Comparison of ENCODE assay signal across 12 mouse cellular contexts in the genomic region with DNA sequence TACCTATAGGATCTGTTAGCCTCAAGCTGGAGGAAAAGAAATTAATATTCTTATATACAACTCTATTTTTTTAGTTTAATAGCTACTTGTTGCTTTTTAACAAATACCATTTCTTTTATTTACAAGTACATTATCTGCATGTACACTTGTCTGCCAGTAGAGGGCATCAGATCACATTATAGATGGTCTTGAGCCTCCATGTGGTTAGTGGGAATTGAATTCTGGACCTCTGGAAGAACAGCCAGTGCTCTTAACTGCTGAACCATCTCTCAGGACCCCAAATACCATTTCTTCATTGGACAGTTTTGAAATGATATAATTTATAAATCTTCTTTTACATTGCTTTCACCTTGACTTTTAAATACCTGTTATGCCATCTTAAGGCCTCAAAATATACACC. TPM values are rescaled to one million over a fixed set of nuclear protein-coding genes. Genes with fewer than 3 reads are reported as not detected.
DNase-seq lines count a peak whose midpoint lies in the region; ATAC-seq and TF ChIP-seq lines count a peak whose summit lies in the region.
"Had no signal": no experiment of that assay in that cellular context is flagged by ENCODE, and none has a peak within 500 bp of the region (broad histone marks: within the 10 kb centered on the region; RNA-seq: fewer than 3 reads in every experiment).

No protein-coding gene starts in this region.

- peak; percentile 54 for DNase-seq in hindbrain, postnatal 0 days (ENCODE audit: low spot score)
- peak; percentile 62 for DNase-seq in 3T3-L1 (ENCODE audit: low read depth, low spot score)
- DNase-seq in embryo, embryonic 11.5 days (ENCODE audit: low read depth, low spot score) = peak; percentile 16
- no peak for DNase-seq in ovary, postnatal 14 days (ENCODE audit: low spot score)
- no peak for DNase-seq in layer of hippocampus, postnatal 36 days
- no peak for DNase-seq in heart, adult 11 months
- DNase-seq: adrenal gland, adult 8-10 months; thymus, postnatal 14 days had no signal

- no peaks in the 10 kb centered on the region for H3K4me1 ChIP-seq in hindbrain, postnatal 0 days (ENCODE audit: insufficient read depth, low read length)
- no peaks in the 10 kb centered on the region for H3K4me1 ChIP-seq in hindbrain, embryonic 13.5 days (replicated peaks)
- no peaks in the 10 kb centered on the region for H3K4me1 ChIP-seq in ES-Bruce4 (ENCODE audit: control insufficient read depth, insufficient read depth, low read length)
- H3K4me1 ChIP-seq: embryonic facial prominence, embryonic 13.5 days; heart, embryonic 13.5 days had no signal

- no peak overlapping the region for H3K4me3 ChIP-seq in hindbrain, postnatal 0 days (ENCODE audit: low read length)
- no peak overlapping the region for H3K4me3 ChIP-seq in hindbrain, embryonic 13.5 days
- H3K4me3 ChIP-seq in ES-Bruce4 (ENCODE audit: low read depth, low read length) = no peak overlapping the region
- H3K4me3 ChIP-seq: embryonic facial prominence, embryonic 13.5 days; heart, embryonic 13.5 days had no signal

- H3K4me2 ChIP-seq in hindbrain, postnatal 0 days (ENCODE audit: low read depth, low read length) = no peak overlapping the region
- H3K4me2 ChIP-seq in hindbrain, embryonic 13.5 days = no peak overlapping the region
- H3K4me2 ChIP-seq: embryonic facial prominence, embryonic 13.5 days; heart, embryonic 13.5 days had no signal

- no peak overlapping the region for H3K9ac ChIP-seq in hindbrain, postnatal 0 days (replicated peaks; ENCODE audit: low read length)
- H3K9ac ChIP-seq in hindbrain, embryonic 13.5 days = no peak overlapping the region
- no peak overlapping the region for H3K9ac ChIP-seq in ES-Bruce4 (ENCODE audit: low read depth, poor library complexity, severe bottlenecking)
- H3K9ac ChIP-seq: embryonic facial prominence, embryonic 13.5 days; heart, embryonic 13.5 days had no signal

- TF ChIP-seq EP300 in ES-Bruce4 (IDR thresholded peaks at IDR 0.05; ENCODE audit: insufficient read depth, low read depth, low read length) = no peak

- H3K27ac ChIP-seq in hindbrain, postnatal 0 days = no peak overlapping the region
- H3K27ac ChIP-seq in hindbrain, embryonic 13.5 days = no peak overlapping the region
- no peak overlapping the region for H3K27ac ChIP-seq in ES-Bruce4 (ENCODE audit: insufficient read depth, low read length)
- H3K27ac ChIP-seq: embryonic facial prominence, embryonic 13.5 days; heart, embryonic 13.5 days had no signal

- H3K27me3 ChIP-seq in hindbrain, postnatal 0 days (ENCODE audit: insufficient read depth, low read length) = no peaks in the 10 kb centered on the region
- H3K27me3 ChIP-seq in hindbrain, embryonic 13.5 days = no peaks in the 10 kb centered on the region
- no peaks in the 10 kb centered on the region for H3K27me3 ChIP-seq in ES-Bruce4 (ENCODE audit: control insufficient read depth, insufficient read depth, low read length, poor library complexity, severe bottlenecking)
- H3K27me3 ChIP-seq: embryonic facial prominence, embryonic 13.5 days; heart, embryonic 13.5 days had no signal

- TF ChIP-seq CTCF in hindbrain, postnatal 0 days (IDR thresholded peaks at IDR 0.05; ENCODE audit: low read depth) = peak; percentile 73
- peak; percentile 8 for TF ChIP-seq CTCF in ES-Bruce4 (IDR thresholded peaks at IDR 0.05; ENCODE audit: low read depth, low read length)

- no peaks in the 10 kb centered on the region for H3K36me3 ChIP-seq in hindbrain, postnatal 0 days (ENCODE audit: insufficient read depth, low read length)
- H3K36me3 ChIP-seq in hindbrain, embryonic 13.5 days = no peaks in the 10 kb centered on the region
- no peaks in the 10 kb centered on the region for H3K36me3 ChIP-seq in ES-Bruce4 (ENCODE audit: control insufficient read depth, insufficient read depth, low read length, poor library complexity, severe bottlenecking)
- H3K36me3 ChIP-seq: embryonic facial prominence, embryonic 13.5 days; heart, embryonic 13.5 days had no signal

- ATAC-seq in hindbrain, postnatal 0 days = no peak
- no peak for ATAC-seq in hindbrain, embryonic 13.5 days (ENCODE audit: low FRiP score)

- no peaks in the 10 kb centered on the region for H3K9me3 ChIP-seq in hindbrain, postnatal 0 days (ENCODE audit: low read length)
- H3K9me3 ChIP-seq in hindbrain, embryonic 13.5 days = no peaks in the 10 kb centered on the region
- no peaks in the 10 kb centered on the region for H3K9me3 ChIP-seq in ES-Bruce4 (replicated peaks; ENCODE audit: control insufficient read depth, insufficient read depth, low read length, poor library complexity, severe bottlenecking)
- H3K9me3 ChIP-seq: embryonic facial prominence, embryonic 13.5 days; heart, embryonic 13.5 days had no signal

- no peak for TF ChIP-seq POLR2A in ES-Bruce4 (IDR thresholded peaks at IDR 0.05; ENCODE audit: insufficient read depth, low read length)

RNA-seq across cellular contexts. Expression of a gene that starts 9.2 kb away (rescaled TPM):
- 0.84 TPM in 1 of 2 replicates, not detected in the other for total RNA-seq in hindbrain, postnatal 0 days (2014; rRNA removed)
- 1.3 and 1.6 TPM in 2 replicates for polyA plus RNA-seq in hindbrain, postnatal 0 days (2015; fragmentation: Nextera tagmentation; extraction: Ambion mirVana)
- polyA plus RNA-seq in hindbrain, embryonic 13.5 days (2015; fragmentation: Nextera tagmentation; extraction: Ambion mirVana) = 2.9 and 3.6 TPM in 2 replicates
- polyA plus RNA-seq in ES-Bruce4 (2011; ENCODE audit: insufficient read depth, insufficient read length, low read depth, missing spikeins) = 2.8 and 4.2 TPM in 2 replicates
- 1 to 10 TPM; 6.2 to 8.9 TPM for total RNA-seq in layer of hippocampus, postnatal 36 days (2021)

Comparison
In these comparisons a context has a peak if more than half of its experiments do, and no peak if none do; other contexts are left out.
1. DNase-seq: peak in hindbrain, postnatal 0 days (single experiment), 3T3-L1 (single experiment) and embryo, embryonic 11.5 days (single experiment); none in ovary, postnatal 14 days (single experiment), layer of hippocampus, postnatal 36 days (0 of 2) and heart, adult 11 months (single experiment).